Mouse (Mus musculus): ENCODE data around the gene Rbm7.

Gene Rbm7

DNA sequence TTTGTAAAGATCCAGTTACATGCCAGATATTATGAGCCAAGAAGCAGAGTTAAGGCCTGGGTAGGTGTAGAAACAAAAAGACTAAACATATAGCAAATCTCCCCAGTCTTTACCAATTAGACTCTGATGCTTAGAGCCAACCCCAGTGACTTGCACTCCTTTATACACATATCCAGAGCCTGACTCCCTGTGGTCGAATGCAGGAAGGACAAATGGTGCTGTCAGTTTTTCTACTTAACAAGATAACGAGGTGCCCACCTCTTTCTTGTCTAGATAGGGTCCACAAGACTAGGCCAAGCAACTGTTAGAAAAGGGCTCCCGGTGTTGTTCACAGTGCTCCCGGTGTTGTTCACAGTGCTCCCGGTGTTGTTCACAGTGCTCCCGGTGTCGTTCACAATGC lies 6.1 kb upstream of the Rbm7 start:
- TF ChIP-seq GATA4 (IDR thresholded peaks at IDR 0.05; ENCODE audit: insufficient replicate concordance, low read length): no peak

DNA sequence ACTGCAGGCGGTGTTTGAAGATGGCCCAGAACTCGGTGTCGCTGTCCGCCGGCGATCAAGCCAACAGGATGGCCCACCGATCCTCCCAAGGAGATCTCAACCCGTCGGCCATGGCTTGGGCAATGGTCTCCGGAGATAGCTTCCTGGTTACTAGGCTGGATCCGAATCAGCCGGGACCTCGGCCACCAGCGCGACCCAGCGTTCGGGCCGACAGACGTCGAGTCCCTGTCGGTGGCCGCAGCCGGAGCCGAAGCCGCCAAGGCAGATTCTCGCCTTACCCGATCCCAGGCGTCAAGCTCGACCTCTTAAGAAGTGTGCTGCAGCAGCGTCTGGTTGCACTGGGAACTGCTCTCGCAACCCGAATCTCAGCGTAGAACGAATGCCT lies 441 bp upstream of the Rbm7 start:
- no peak for TF ChIP-seq GATA4 (IDR thresholded peaks at IDR 0.05; ENCODE audit: insufficient replicate concordance, low read length)

DNA sequence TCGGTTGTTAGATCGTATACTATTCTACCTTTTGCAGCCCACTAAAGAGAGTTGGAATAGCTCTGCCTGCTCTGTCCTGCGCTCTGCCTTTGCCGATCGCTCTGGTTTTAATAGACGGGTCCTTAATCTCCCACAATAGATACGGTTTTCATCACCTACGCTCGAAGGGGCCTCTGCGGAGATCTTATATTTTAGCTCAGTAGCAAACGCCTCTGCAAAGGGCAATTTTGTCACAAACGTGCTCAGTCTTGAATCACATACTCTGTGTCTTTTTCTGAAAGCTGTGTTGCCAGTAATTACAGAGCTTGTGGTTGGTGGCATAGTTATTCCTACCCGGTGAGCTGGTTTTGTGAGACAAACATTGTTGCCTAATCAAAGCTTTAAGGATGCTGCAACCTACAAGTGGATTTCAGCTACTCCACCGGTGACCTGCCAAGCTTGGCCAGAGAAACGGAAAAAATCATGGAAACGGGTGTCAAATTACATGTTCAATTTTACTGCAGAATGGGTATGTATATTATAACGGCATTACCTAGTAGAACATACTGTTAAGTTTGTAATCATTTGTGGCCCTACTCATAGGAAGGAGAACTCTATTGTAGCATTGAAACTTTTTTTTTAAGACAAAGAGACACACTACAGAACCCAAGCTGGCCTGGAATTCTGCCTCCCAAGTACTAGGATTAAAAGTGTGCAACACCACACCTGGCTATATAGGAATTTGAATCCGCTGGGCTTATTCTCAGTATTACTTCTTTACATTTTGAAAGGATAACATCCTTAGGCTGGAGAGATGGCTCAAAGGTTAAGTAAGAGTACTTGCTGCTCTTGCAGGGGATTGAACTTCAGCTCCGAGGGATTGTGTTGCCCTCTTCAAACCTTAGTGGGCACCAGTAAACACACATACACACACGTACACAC lies 13.6 kb downstream of the Rbm7 start:
- no peak for TF ChIP-seq GATA4 (IDR thresholded peaks at IDR 0.05; ENCODE audit: insufficient replicate concordance, low read length)

DNA sequence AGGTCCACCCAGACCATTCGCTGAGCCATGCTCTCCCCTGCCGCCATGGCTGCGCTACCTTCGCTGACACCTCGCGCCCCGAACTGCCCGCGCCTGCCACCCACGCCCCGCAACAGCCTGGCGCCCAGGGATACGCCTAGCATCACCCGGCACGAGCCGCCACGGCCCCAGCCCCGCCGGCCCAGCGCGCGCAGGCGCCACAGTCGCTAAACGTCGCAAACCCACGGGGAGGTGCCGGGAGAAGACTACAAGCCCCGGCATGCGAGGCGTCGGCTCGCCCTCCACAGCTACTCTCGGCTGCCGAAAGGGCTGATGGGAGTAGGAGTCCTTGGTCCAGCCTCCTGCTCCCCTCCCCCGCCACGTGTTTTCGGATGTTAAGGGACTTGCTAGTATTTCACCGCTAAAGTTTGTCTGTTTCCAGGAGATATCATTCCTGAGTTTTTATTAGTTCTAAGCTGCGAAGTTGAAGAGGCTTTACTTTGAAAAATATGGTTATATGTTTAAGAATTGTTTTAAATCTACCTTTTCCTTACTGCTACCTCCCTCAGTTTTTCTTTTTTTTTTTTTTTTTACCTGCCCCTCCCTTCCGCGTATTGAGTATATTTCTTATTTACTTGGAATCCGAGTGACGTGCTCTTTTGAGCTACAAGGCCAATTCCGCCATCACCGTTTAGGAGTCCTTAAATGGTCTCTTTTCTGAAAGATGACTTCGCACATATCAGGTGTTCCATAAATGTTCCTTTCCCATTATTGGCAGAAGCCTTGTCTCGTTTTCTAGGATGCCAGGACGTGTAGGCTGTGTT lies 14.5 kb downstream of the Rbm7 start, which contains the start of gene Rexo2:
Rexo2 (minus strand) TSS at position 213 of the 803 bp plus-strand sequence.
- no peak; the same call in 1 of the 2 replicates for TF ChIP-seq GATA4 (IDR thresholded peaks at IDR 0.05; ENCODE audit: insufficient replicate concordance, low read length)

DNA sequence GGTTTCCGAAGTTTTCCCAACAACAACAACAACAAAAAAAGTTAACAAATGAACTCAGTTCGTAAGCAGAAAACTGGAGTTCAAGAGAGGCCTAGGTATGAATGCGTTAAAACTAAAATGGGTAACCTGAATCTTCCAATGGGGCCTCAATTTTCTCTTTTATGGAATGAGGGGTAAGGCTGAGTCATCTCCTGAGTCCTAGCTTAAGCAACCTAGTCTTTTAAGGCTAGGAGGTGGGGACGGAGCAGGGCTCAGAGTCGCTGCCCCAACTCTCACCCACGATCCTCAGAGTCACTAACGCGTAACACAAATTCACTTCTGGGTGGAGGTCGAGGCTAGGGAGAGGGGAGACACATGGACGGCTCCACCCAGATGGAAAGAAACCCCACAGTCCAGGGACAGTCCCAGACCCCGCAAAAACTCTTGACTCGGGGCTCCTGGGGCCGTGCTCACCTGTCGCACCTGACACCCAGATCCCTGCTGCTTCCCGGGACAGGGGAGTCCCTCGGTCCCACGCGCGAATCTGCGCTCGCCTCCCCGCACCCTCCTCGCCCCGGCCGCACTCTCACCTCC lies 15.2 kb downstream of the Rbm7 start:
- no peak for TF ChIP-seq GATA4 (IDR thresholded peaks at IDR 0.05; ENCODE audit: insufficient replicate concordance, low read length)

DNA sequence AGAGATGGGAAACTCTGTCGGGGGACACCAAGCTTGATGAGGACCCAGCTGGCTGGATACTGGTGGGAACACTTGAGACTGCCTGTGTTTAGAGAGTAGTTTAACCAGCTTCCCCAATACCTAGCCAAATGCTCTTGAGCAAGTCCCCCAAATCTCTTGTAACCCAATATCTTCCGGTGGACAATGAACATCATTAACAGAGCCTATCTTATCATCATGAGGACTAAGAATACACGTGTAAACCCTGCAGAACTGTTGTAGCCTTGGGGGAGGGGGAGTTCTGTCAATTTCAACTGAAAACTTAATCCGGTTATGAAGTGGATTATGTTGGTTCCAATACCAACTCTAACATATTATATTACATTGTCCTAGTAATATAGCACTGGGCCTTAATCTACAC lies 16.3 kb downstream of the Rbm7 start:
- TF ChIP-seq GATA4 (IDR thresholded peaks at IDR 0.05; ENCODE audit: insufficient replicate concordance, low read length): no peak

DNA sequence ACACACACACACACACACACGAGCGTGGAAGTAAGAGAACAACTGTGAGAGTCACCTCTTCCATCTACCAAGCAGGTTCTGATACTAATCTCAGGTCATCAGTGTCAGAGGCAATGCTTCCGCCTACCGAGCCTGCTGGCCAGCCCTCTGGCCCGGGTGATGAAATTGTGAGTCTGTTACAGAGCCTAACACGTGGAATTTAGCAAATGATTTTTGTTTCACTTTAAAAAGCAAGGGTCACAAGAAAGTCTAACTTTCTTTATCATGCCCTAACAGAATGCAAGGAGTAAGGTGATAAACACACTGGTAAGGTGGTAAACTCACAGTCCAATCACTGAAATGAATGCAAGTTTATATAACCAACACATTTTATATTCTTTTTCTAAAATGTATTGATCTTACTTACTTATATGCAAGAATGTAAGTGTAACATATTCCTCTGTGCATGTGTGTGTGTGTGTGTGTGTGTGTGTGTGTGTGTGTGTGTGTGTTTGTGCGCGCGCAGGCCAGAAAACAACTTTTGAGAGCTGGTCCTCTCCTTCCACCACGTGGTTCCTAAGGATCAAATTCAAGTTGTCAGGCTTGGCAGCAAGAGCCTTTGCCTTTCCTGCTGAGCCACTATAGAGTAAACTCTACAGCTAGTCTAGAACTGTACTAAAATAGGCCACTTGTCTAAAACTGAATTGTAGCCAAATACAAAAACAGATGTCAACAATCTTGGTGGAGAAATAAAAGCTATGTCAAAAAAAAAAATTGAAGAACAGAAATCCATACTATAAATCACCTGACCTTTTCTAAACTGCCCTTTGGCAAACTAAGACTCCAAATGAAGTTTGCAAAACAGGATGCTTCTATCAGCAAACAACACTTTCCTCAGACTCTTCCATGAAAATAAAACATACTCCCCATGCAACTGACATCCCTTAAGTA lies 18.6 kb downstream of the Rbm7 start:
- no peak; the same call in 1 of the 2 replicates for TF ChIP-seq GATA4 (IDR thresholded peaks at IDR 0.05; ENCODE audit: insufficient replicate concordance, low read length)

DNA sequence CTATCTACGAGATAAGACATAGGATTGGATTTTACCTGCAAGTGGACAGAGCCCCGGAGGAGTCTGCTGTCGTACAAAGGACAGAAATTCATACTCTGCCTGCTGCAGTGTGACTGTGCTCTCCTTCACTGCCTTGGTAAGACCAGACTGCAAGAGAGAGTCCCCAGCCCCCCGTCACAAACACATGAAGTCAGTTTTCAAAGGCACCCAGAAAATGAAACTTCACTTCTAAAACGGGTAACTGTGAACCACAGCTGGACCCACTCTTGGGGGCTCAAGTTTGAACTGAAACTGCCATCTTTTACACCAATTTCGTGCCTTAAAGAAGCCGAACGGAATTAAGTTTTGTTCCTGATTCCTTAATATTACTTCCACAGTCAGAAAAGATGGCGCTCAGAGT lies 20.7 kb downstream of the Rbm7 start:
- TF ChIP-seq GATA4 (IDR thresholded peaks at IDR 0.05; ENCODE audit: insufficient replicate concordance, low read length): no peak

DNA sequence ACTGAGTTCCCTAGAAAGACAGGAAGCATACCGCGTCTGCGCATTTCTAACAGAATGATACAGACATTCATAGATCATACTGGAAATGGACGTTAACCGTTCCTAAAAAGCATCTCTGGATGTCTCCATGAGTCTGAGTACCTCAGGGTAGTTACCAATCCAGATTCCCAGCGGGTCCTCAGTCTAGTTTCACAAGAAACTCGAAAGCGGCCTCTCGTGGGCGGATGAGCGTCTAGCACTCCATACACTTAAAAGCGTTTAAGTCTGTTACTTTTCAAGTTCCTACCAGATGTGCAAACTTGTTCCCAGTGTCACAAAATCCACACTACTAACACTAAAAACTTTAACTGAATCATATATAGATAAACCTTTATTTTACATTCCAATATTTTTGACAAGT lies 22.0 kb downstream of the Rbm7 start:
- TF ChIP-seq GATA4 (IDR thresholded peaks at IDR 0.05; ENCODE audit: insufficient replicate concordance, low read length): no peak

DNA sequence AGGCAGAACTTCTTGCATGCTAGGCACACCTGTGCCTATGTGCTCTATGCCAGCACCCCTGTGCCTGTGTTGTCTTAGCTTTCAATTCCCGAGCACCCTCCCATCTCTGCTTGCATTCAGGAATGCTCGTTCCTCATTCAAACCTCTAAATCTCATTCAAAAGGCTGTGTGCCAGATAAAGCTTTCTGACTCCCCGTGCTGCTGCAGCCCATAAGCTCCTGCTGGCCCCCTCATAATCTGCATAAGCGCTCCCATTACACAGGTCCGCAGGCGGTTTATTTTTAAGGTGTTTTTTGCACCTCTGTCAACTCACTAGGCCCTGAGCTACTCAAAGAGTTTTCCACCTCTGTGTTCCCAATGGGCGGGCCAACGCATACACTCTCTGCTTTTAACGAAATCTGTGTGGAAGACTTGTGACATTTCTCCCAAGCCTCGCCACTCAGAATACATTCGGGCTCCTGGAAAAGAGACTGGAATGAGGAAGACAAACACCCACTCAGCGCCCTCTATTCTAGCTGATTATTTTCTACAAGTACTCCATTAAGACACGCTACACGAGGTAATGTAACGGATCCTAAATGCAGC lies 22.6 kb downstream of the Rbm7 start:
- no peak for TF ChIP-seq GATA4 (IDR thresholded peaks at IDR 0.05; ENCODE audit: insufficient replicate concordance, low read length)

DNA sequence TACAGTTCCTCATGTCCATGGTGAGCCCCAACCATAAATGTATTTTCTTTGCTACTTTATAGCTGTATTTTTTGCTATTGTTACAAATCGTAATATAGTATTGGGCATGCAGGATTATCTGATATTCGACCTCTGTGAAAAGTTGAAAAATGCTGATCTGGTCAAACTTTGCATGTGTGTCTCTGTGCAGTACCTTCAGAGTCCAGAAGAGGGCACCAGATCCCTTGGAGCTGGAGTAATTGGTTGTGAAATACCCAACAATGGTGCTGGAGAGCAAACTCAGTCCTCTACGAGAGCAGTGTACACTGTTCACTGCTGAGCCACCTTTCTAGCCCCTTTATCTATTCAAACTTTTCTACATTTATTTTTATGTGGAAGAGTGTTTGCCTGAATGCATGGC lies 28.3 kb downstream of the Rbm7 start:
- no peak for TF ChIP-seq GATA4 (IDR thresholded peaks at IDR 0.05; ENCODE audit: insufficient replicate concordance, low read length)

DNA sequence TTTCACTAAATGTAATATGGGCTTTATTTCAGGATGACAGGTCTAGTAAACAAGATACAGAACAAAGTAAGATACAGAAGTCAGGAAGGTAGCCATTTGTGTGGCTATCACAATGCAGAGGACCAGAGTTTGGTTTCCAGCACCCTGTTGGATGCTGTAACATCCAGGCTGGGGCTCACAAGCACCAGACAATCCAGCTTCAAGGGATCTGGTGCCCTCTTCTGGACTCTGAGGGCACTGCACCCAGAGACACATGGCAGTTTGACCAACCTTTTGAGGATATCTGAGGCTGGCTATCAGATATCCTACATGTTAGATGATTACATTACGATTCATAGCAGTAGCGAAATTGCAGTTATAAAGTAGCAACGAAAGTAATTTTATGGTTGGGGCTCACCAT lies 29.4 kb downstream of the Rbm7 start:
- no peak for TF ChIP-seq GATA4 (IDR thresholded peaks at IDR 0.05; ENCODE audit: insufficient replicate concordance, low read length)

DNA sequence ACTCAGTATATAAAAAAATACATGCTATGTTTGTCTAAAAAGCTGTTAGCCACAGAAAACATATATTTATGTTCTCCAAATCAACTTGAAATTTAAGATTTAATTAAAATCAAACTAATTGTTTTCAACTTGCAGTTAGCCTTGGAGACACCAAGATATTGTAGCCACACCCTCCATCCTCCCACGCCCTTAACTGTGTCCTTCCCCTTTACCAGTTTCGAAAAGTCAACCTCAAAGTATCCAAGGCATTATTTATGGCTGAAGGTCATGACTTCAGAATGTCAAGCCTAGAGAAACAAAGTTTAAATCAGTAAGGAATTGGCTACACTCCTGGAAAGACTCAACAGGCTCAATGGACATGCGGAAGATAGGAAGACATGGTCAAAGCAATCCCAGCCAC lies 33.6 kb downstream of the Rbm7 start:
- TF ChIP-seq GATA4 (IDR thresholded peaks at IDR 0.05; ENCODE audit: insufficient replicate concordance, low read length): no peak

DNA sequence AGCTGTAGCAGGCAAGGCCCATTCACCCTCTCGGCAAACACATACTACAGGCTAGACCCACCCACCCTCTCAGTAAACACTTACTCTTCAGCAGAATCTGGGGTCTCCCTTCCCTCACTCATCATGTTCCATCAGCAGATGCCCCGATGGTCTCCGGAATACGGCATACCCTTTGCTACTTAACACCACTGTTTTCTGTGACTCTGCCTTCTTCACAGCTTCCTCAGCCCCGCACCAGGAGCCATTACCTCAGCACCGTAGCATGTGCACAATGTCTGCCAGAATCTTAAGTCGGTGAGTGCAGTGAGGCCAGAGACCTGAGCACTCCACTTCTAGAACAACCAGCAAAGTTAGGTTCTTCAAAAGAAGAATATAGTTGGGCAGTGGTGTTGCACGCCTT lies 34.4 kb downstream of the Rbm7 start:
- TF ChIP-seq GATA4 (IDR thresholded peaks at IDR 0.05; ENCODE audit: insufficient replicate concordance, low read length): no peak

Data from liver, adult (tissue).